Mouse (Mus musculus): ENCODE data around the gene Spag6.
A peak's percentile ranks its signal among the peaks of the same experiment; 100 is the strongest.

The Spag6 gene

GRCm38 (mm10) chr2:18693871-18694610, at the start of gene Spag6:
TSS of gene Spag6 (plus strand) at chr2:18694032.
- peak; percentile 53 to 63 for DNase-seq (ENCODE audit: low spot score in 2 of 2)

- DNase-seq (ENCODE audit: low spot score in 2 of 2): no peak
Measured at GRCm38 (mm10) chr2:18648563-18648962, 45.3 kb upstream of the Spag6 start.

DNA sequence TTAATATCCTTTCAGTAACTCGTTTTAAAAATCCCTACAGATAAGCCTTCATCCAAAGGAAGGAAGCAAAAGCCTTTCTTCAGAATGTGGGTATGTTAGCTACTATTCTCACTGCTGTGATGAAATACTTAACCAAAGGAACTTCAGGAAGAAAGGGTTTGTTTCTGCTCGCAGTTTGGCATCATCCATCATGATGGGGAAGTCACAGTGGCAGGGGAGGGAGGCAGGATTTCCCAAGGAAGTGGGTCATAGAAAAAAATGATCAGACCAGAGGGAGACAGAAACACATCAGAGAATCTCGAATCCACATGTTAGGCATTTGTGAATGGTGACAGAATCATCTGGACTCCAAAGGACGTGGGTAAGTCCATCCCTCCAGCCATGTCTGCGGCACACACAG, 39.0 kb upstream of the Spag6 start:
- DNase-seq (ENCODE audit: low spot score in 2 of 2): no peak

GRCm38 (mm10) chr2:18664003-18664402, 29.8 kb upstream of the Spag6 start:
- DNase-seq (ENCODE audit: low spot score in 2 of 2): peak in 1 of 2 experiments; percentile 40

DNA sequence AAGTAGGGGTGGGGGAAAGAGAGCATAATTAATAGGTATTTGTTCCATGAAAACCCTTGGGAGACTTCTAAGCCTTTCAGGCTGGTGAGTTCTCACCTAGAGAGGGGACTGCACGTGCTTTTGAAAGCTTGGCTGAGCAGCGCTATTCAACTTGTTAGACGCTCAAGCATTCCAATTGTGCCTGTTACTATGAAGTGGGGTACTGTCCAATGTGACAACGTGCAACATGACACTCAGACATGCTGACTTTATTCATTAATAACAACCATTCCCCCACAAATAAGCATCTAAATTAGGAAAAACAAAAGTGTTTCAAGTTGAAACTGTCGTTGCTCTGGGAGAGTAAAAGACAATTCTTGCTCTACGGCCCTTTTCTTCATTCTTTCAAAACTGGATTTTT, 22.8 kb upstream of the Spag6 start:
- no peak for DNase-seq (ENCODE audit: low spot score in 2 of 2)

DNA sequence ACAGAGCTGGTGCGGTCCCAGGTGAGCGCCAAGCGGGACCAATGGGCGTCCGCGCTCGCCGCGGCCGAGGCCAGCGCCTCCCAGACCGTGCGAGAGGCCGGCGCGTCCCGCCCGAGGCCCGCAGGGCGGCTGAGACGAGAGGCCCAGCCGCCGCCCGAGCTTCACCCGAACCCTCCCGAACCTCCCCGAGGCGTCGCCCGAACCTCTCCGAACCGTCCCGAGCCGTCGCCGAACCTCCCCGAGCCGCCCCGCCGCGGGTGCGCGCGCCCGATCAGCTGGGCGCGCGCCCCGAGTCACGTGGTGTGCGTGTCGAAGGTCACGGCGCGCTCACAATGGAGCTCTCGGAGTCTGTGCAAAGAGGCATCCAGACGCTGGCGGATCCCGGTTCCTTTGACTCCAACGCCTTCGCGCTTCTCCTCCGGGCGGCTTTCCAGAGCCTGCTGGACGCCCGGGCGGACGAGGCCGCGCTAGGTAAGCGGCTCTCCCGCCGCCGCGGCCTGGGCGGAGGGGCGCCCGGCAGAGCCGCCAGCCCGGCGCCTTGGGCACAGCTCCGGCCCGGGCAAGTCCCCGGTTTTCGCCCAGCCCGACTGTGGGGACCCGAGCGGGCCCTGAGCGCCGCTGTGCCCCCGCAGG, 21.6 kb upstream of the Spag6 start, which contains the start of gene Commd3:
TSS of gene Commd3 (plus strand) at position 252 of the 633 bp plus-strand sequence.
- DNase-seq (ENCODE audit: low spot score in 2 of 2): peak; percentile 93 to 95

DNA sequence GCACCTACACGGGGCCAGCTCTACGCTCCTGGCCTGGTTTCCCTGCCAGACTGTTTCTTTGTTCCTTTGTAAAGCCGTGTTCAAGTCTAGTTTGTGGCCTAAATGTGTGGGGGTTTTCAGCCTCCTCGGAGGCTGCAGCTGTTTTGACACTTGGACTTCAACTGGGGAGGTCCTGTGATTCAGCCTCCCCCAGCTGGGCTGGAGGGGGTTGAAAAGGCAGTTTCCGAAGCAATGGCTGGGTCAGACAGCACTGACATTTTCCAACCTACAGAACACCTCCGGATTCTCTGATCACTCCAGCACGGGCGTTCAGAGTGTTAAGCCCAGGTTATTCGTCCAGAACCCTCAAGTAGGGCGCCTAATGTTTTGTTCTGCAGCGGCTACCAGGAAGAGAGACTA, 21.1 kb upstream of the Spag6 start:
- DNase-seq (ENCODE audit: low spot score in 2 of 2): no peak

- no peak for DNase-seq (ENCODE audit: low spot score in 2 of 2)
Measured at GRCm38 (mm10) chr2:18673766-18674165, 20.1 kb upstream of the Spag6 start.

- no peak for DNase-seq (ENCODE audit: low spot score in 2 of 2)
Measured at GRCm38 (mm10) chr2:18674193-18674902, 19.5 kb upstream of the Spag6 start.

GRCm38 (mm10) chr2:18675681-18676456, 18.0 kb upstream of the Spag6 start:
- DNase-seq (ENCODE audit: low spot score in 2 of 2): no peak

DNA sequence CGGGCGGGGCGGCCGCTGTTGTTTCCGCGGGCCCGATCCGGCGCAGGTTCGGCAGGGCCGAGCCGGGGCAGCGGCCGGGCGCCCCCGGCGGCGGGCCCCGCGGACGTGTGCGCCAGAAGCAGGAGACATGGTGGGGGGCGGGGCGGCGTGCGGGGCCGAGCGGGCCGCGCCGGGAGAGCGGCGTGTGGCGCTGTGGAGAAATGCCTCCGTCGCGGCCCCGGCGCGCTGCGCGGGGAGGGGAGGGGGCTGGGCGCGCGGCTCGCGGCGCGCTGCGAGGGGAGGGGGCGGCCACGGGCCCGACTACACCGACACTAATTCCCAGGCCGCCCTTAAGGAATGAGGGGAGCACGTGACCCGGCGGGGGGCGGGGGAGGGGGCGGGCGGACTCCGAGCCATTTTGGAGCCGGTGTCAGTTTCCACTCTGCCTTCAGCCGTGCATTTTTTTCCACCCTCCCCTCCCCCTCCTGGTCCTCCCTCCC, 17.3 kb upstream of the Spag6 start:
- DNase-seq (ENCODE audit: low spot score in 2 of 2): peak; percentile 49 to 63

GRCm38 (mm10) chr2:18676936-18677491, 16.8 kb upstream of the Spag6 start, which contains the start of gene Bmi1:
TSS of gene Bmi1 (plus strand) at chr2:18677018.
- DNase-seq (ENCODE audit: low spot score in 2 of 2): peak; percentile 30 to 50

- DNase-seq (ENCODE audit: low spot score in 2 of 2): peak in 1 of 2 experiments; percentile 37
Measured at GRCm38 (mm10) chr2:18677631-18678471, 16.0 kb upstream of the Spag6 start.

DNA sequence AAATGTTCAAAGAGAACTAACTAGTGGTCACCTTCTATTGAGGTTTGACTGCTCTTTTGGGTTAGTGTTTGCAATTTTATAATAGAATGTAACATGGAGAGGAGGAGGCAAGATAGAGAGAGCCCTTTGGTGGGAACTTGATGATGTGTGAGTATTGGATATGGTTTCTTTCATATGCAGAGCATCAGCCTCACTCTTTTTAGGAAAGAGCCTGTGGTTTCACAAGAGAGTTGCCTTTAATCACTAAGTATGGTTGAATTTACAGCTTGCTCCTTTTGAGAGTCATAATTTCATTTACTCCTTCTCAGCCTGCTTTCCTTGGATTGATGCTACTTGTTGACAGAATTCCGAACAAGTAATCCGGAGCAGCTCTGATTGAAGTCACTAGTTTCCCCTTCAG, 14.1 kb upstream of the Spag6 start:
- DNase-seq (ENCODE audit: low spot score in 2 of 2): no peak

DNA sequence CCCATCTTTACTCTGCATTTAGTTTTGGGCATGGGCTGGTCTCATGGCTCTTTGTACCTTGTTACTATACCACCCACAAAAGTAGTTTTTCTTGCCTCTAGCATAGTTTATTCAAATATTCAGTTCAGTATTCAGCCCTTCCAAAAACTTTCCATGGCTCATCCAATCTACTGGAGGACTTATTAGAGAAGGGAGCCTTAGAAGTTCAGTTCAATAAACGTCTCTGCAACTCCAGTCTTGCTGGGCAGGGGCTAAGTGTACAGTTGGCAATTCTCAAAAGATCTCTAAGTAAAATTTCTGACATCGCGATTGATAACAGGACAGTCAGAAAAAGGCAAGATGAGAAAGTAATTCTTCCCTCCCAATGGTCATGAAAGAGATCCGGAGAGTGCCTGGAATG, 13.3 kb upstream of the Spag6 start:
- no peak for DNase-seq (ENCODE audit: low spot score in 2 of 2)

- DNase-seq (ENCODE audit: low spot score in 2 of 2): peak; percentile 72
Measured at GRCm38 (mm10) chr2:18680961-18681360, 12.9 kb upstream of the Spag6 start.

DNA sequence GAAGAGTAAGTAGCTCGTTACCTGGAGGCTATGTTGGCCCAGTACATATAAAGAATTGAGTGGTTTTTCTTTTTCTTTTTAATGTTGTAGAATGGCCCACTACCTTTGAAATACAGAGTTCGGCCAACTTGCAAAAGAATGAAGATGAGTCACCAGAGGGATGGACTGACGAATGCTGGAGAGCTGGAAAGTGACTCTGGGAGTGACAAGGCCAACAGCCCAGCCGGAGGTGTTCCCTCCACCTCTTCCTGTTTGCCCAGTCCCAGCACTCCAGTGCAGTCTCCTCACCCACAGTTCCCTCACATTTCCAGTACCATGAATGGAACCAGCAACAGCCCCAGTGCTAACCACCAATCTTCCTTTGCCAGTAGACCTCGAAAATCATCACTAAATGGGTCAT, 9.8 kb upstream of the Spag6 start:
- DNase-seq (ENCODE audit: low spot score in 2 of 2): no peak

DNA sequence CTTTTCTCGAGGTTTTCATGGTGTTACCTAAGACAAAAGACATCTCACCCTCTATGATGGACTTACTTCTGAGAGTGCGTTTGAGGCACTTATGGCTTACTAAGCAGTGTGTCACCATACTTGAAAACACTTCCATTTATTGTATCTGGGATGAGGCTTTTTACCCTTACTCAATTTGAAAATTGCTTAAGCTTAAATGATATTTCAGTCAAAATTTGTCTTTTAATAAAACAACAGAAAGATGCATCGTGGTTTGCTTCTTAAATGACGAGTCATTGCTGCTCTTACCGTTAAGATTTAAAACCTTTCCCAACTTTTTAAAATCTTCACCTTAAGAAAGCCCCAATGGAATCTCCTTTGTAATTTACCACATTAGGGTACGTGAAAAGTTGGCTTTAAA, 7.4 kb upstream of the Spag6 start:
- DNase-seq (ENCODE audit: low spot score in 2 of 2): no peak

DNA sequence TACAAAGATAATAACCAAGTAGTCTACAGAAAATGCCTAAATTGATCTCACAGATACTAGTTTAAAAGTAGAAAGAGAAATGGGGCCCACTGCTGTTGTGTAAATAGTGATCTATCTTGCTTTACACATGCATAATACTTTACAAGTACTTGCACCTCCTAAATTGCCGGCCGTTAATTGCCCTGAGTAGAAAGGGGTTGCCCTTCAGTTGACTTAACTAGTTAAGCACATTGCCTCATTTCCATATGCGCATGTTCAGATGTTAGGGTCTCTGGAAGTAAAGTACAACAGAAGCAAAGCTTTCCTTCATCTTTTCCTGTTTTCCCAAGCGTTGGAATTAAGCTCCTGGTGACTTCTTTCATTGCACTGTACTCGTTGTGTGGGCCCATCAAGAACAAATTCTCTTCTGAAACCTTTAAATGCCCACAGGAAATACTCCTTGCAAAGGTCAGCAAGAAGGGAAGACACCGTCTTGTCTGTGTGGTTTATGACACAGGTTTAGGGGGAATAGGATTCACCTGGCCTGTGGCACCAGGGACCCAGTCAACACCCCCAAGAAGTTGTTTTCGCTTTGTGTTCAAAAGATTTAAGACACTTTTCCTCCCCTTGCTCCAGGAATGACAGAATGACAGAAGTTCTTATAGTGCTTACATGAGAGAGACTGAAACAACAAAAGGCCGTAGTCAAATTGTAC, 6.9 kb upstream of the Spag6 start:
- DNase-seq (ENCODE audit: low spot score in 2 of 2): no peak

- no peak for DNase-seq (ENCODE audit: low spot score in 2 of 2)
Measured at GRCm38 (mm10) chr2:18687671-18688170, 6.1 kb upstream of the Spag6 start.
